Comparison of ENCODE assay signal across 26 mouse cellular contexts in the genomic region with DNA sequence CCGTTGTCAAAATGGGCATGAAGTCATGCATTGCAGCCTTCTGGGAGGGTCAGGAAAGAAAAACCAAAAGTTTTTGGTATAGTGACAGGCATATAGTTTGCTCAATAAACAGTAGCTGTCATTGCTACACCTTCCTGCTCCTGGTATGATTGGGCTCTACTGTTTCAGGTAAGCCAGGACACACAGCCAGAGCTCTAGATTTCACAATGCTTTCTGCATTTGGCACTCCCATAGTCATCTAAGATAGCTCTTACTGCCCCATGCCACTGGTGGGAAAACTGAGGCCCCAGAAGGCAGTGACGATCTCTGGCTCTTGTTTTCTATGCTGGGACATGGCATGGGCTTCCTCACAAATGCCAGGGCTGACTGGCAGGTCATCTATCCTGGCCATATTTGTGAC. TPM values are rescaled to one million over a fixed set of nuclear protein-coding genes. Genes with fewer than 3 reads are reported as not detected.
DNase-seq lines count a peak whose midpoint lies in the region; ATAC-seq and TF ChIP-seq lines count a peak whose summit lies in the region.
"Had no signal": no experiment of that assay in that cellular context is flagged by ENCODE, and none has a peak within 500 bp of the region (broad histone marks: within the 10 kb centered on the region; RNA-seq: fewer than 3 reads in every experiment).

No protein-coding gene starts in this region.

- no peak for DNase-seq in gastrocnemius, adult 2 months
- DNase-seq in gastrocnemius, postnatal 25 days: no peak
- no peak for DNase-seq in liver, postnatal 0 days
- no peak for DNase-seq in liver, embryonic 11.5 days (ENCODE audit: low spot score)
- DNase-seq in fat pad, adult 2 months (ENCODE audit: extremely low read depth, low read depth, low spot score): peak; percentile 36
- DNase-seq: adrenal gland, adult 8-10 months; adrenal gland, postnatal 14 days; adrenal gland, postnatal 36 days; B cell, adult 2 months; cerebellum, adult 11-12 months; cerebellum, adult 2 months; cerebellum, adult 9-10 months; cerebellum, postnatal 10 days; cerebellum, postnatal 25 days; forebrain, postnatal 0 days had no signal

- H3K36me3 ChIP-seq in liver, postnatal 0 days (replicated peaks; ENCODE audit: insufficient read depth, low read length): peaks cover 19% of the 10 kb centered on the region
- peaks cover 21% of the 10 kb centered on the region; the same call in 1 of the 2 replicates for H3K36me3 ChIP-seq in liver, embryonic 11.5 days (ENCODE audit: control insufficient read depth, insufficient read depth, low read length)
- H3K36me3 ChIP-seq in E14TG2a.4 (ENCODE audit: insufficient read depth, low read length): peaks cover 82% of the 10 kb centered on the region
- H3K36me3 ChIP-seq: G1E had no signal

- no peak overlapping the region for H3K9ac ChIP-seq in liver, postnatal 0 days (replicated peaks)
- H3K9ac ChIP-seq in liver, embryonic 11.5 days (ENCODE audit: low read depth, low read length): no peak overlapping the region
- H3K9ac ChIP-seq: embryonic facial prominence, embryonic 12.5 days; forebrain, embryonic 13.5 days; forebrain, embryonic 15.5 days; forebrain, postnatal 0 days had no signal

- no peak overlapping the region for H3K4me3 ChIP-seq in gastrocnemius, adult 2 months
- H3K4me3 ChIP-seq in liver, postnatal 0 days (ENCODE audit: low read depth, low read length): no peak overlapping the region
- H3K4me3 ChIP-seq in liver, embryonic 11.5 days (ENCODE audit: low read depth, low read length): no peak overlapping the region
- H3K4me3 ChIP-seq in E14TG2a.4 (replicated peaks; ENCODE audit: low read length): peak overlapping the region; percentile 48
- H3K4me3 ChIP-seq: embryonic facial prominence, embryonic 10.5 days; embryonic facial prominence, embryonic 12.5 days; forebrain, embryonic 13.5 days; forebrain, embryonic 15.5 days had no signal

- no peak for TF ChIP-seq CTCF in gastrocnemius, adult 2 months (IDR thresholded peaks at IDR 0.05)
- TF ChIP-seq CTCF in liver, postnatal 0 days (IDR thresholded peaks at IDR 0.05; ENCODE audit: low read depth): no peak
- no peak for TF ChIP-seq CTCF in E14TG2a.4 (conservative IDR thresholded peaks at IDR 0.05; ENCODE audit: low read length)

- intact Hi-C loops in gastrocnemius, adult 2 months (cut with DNase I): no loop called here

- no peaks in the 10 kb centered on the region for H3K9me3 ChIP-seq in liver, postnatal 0 days (ENCODE audit: low read length)
- H3K9me3 ChIP-seq in liver, embryonic 11.5 days (ENCODE audit: control insufficient read depth, low read length): no peaks in the 10 kb centered on the region
- H3K9me3 ChIP-seq in E14TG2a.4 (ENCODE audit: low read length): no peaks in the 10 kb centered on the region
- H3K9me3 ChIP-seq: embryonic facial prominence, embryonic 10.5 days; embryonic facial prominence, embryonic 12.5 days; forebrain, embryonic 13.5 days; forebrain, embryonic 15.5 days; G1E had no signal

- peak overlapping the region; percentile 84; the same call in 1 of the 2 replicates for H3K27ac ChIP-seq in gastrocnemius, adult 2 months
- H3K27ac ChIP-seq in liver, postnatal 0 days (ENCODE audit: low read depth): peak overlapping the region; percentile 22; the same call in 1 of the 2 replicates
- H3K27ac ChIP-seq in liver, embryonic 11.5 days (ENCODE audit: low read depth, low read length): no peak overlapping the region
- H3K27ac ChIP-seq: embryonic facial prominence, embryonic 10.5 days; embryonic facial prominence, embryonic 12.5 days; forebrain, embryonic 13.5 days; forebrain, embryonic 15.5 days had no signal

- H3K4me2 ChIP-seq in liver, postnatal 0 days (ENCODE audit: low read depth, low read length): no peak overlapping the region
- no peak overlapping the region for H3K4me2 ChIP-seq in liver, embryonic 11.5 days
- H3K4me2 ChIP-seq: embryonic facial prominence, embryonic 12.5 days; forebrain, embryonic 13.5 days; forebrain, embryonic 15.5 days had no signal

- H3K4me1 ChIP-seq in liver, postnatal 0 days (ENCODE audit: insufficient read depth): peaks cover 38% of the 10 kb centered on the region
- peaks cover 28% of the 10 kb centered on the region for H3K4me1 ChIP-seq in liver, embryonic 11.5 days (replicated peaks; ENCODE audit: control insufficient read depth, insufficient read depth, low read length)
- peaks cover 99% of the 10 kb centered on the region for H3K4me1 ChIP-seq in E14TG2a.4 (replicated peaks; ENCODE audit: low read depth, low read length)

- 70% methylated on average over 2 of the region's 2 CpGs for WGBS in liver, postnatal 0 days (ENCODE audit: insufficient replicate concordance)
- 85% methylated on average over 2 of the region's 2 CpGs for whole genome bisulfite sequencing in liver, embryonic 11.5 days

- TF ChIP-seq EP300 in liver, postnatal 0 days (IDR thresholded peaks at IDR 0.05; ENCODE audit: low read depth): no peak

- ATAC-seq in liver, postnatal 0 days: peak; percentile 59
- ATAC-seq in liver, embryonic 11.5 days (replicated peaks; ENCODE audit: low FRiP score): no peak
- ATAC-seq in erythroid progenitor cell, adult 5-6 weeks (replicated peaks; ENCODE audit: low FRiP score, poor library complexity, severe bottlenecking): no peak
- ATAC-seq: activated CD4-positive, CD25-positive, alpha-beta regulatory T cell, adult 4 months; CD4-positive, CD25-positive, alpha-beta regulatory T cell, adult 4 months; forebrain, embryonic 13.5 days; forebrain, embryonic 15.5 days; forebrain, postnatal 0 days; Patski had no signal

- H3K27me3 ChIP-seq in liver, postnatal 0 days (ENCODE audit: insufficient read depth, low read length): no peaks in the 10 kb centered on the region
- no peaks in the 10 kb centered on the region for H3K27me3 ChIP-seq in liver, embryonic 11.5 days (replicated peaks; ENCODE audit: control insufficient read depth, insufficient read depth, low read length)
- H3K27me3 ChIP-seq in E14TG2a.4 (ENCODE audit: insufficient read depth, low read length): no peaks in the 10 kb centered on the region
- H3K27me3 ChIP-seq: CH12.LX; embryonic facial prominence, embryonic 12.5 days; forebrain, embryonic 13.5 days; forebrain, embryonic 15.5 days; Patski had no signal

RNA-seq across cellular contexts. Expression of a gene that starts 19.6 kb away (rescaled TPM):
- 10 to 100 TPM; 67.0 to 91.9 TPM for total RNA-seq in gastrocnemius, adult 2 months (2021)
- total RNA-seq in gastrocnemius, postnatal 25 days (2021): 10 to 100 TPM; 52.1 to 57.8 TPM
- polyA plus RNA-seq in liver, postnatal 0 days (2015; fragmentation: Nextera tagmentation; extraction: Ambion mirVana): 31.1 and 34.4 TPM in 2 replicates
- 30.3 and 33.2 TPM in 2 replicates for polyA plus RNA-seq in liver, embryonic 11.5 days (2014; fragmentation: Nextera tagmentation; extraction: Ambion mirVana)
- total RNA-seq in erythroid progenitor cell, adult 5-6 weeks (2015; ENCODE audit: low replicate concordance): 25.6 and 25.9 TPM in 2 replicates
- total RNA-seq in erythroid progenitor cell, adult 5-6 weeks (2017; ENCODE audit: low replicate concordance): 9.8 and 10.9 TPM in 2 replicates
